Mouse (Mus musculus): ENCODE data around the gene Sp9. TPM values are rescaled to one million over a fixed set of nuclear protein-coding genes. Genes with fewer than 3 reads are reported as not detected.
A peak's percentile ranks its signal among the peaks of the same experiment; 100 is the strongest.

The Sp9 gene
- polyA plus RNA-seq, 1 experiment from 2014 or later = not detected

- WGBS = under 1% methylated on average over 107 of the region's 110 CpGs
Measured at GRCm38 (mm10) chr2:73273249-73274118, 1.8 kb downstream of the Sp9 start.

GRCm38 (mm10) chr2:73274119-73274920 is 2.6 kb downstream of the Sp9 start:
- peak; percentile 41 for DNase-seq (ENCODE audit: low spot score)
- H3K27ac ChIP-seq = no peak overlapping the region
- H3K27me3 ChIP-seq (ENCODE audit: insufficient read depth, low read length) = peaks cover 72% of the 10 kb centered on the region
- no peaks in the 10 kb centered on the region for H3K9me3 ChIP-seq (replicated peaks; ENCODE audit: low read length)
- ATAC-seq (replicated peaks; ENCODE audit: low FRiP score, low read depth) = no peak
- peak overlapping the region; percentile 35 for H3K4me3 ChIP-seq (replicated peaks; ENCODE audit: low read depth, low read length)
- no peak for TF ChIP-seq CTCF (IDR thresholded peaks at IDR 0.05; ENCODE audit: low read depth)
- H3K9ac ChIP-seq (ENCODE audit: low read depth, low read length) = no peak overlapping the region
- no peaks in the 10 kb centered on the region for H3K36me3 ChIP-seq (ENCODE audit: insufficient read depth, low read length)
- H3K4me2 ChIP-seq (ENCODE audit: low read length) = peak overlapping the region; percentile 61
- under 1% methylated on average over 87 of the region's 88 CpGs for WGBS
- H3K4me1 ChIP-seq (replicated peaks; ENCODE audit: insufficient read depth, low read length) = peaks cover 29% of the 10 kb centered on the region

More at GRCm38 (mm10) chr2:73273249-73274118, 1.8 kb downstream of the Sp9 start:
- H3K4me2 ChIP-seq (ENCODE audit: low read length) = peak overlapping the region; percentile 61
- no peak overlapping the region for H3K27ac ChIP-seq
- DNase-seq (ENCODE audit: low spot score) = peak; percentile 25
- H3K36me3 ChIP-seq (ENCODE audit: insufficient read depth, low read length) = no peaks in the 10 kb centered on the region
- ATAC-seq (replicated peaks; ENCODE audit: low FRiP score, low read depth) = peak; percentile 54; the same call in 1 of the 2 replicates
- peaks cover 25% of the 10 kb centered on the region for H3K4me1 ChIP-seq (replicated peaks; ENCODE audit: insufficient read depth, low read length)
- TF ChIP-seq CTCF (IDR thresholded peaks at IDR 0.05; ENCODE audit: low read depth) = no peak
- H3K27me3 ChIP-seq (ENCODE audit: insufficient read depth, low read length) = peaks cover 72% of the 10 kb centered on the region
- peak overlapping the region; percentile 35 for H3K4me3 ChIP-seq (replicated peaks; ENCODE audit: low read depth, low read length)
- no peaks in the 10 kb centered on the region for H3K9me3 ChIP-seq (replicated peaks; ENCODE audit: low read length)
- H3K9ac ChIP-seq (ENCODE audit: low read depth, low read length) = no peak overlapping the region

- ATAC-seq (replicated peaks; ENCODE audit: low FRiP score, low read depth) = no peak
- no peak for TF ChIP-seq CTCF (IDR thresholded peaks at IDR 0.05; ENCODE audit: low read depth)
- no peak overlapping the region for H3K9ac ChIP-seq (ENCODE audit: low read depth, low read length)
- 12% methylated on average over 8 of the region's 8 CpGs for WGBS
- peaks cover 30% of the 10 kb centered on the region for H3K4me1 ChIP-seq (replicated peaks; ENCODE audit: insufficient read depth, low read length)
- H3K4me2 ChIP-seq (ENCODE audit: low read length) = no peak overlapping the region
- peaks cover 63% of the 10 kb centered on the region for H3K27me3 ChIP-seq (ENCODE audit: insufficient read depth, low read length)
- no peaks in the 10 kb centered on the region for H3K36me3 ChIP-seq (ENCODE audit: insufficient read depth, low read length)
- peak; percentile 51 for DNase-seq (ENCODE audit: low spot score)
- no peaks in the 10 kb centered on the region for H3K9me3 ChIP-seq (replicated peaks; ENCODE audit: low read length)
- H3K27ac ChIP-seq = no peak overlapping the region
- H3K4me3 ChIP-seq (replicated peaks; ENCODE audit: low read depth, low read length) = no peak overlapping the region
Measured at GRCm38 (mm10) chr2:73275261-73276040, 3.7 kb downstream of the Sp9 start.

GRCm38 (mm10) chr2:73276141-73276571 is 4.4 kb downstream of the Sp9 start:
- ATAC-seq (replicated peaks; ENCODE audit: low FRiP score, low read depth) (no peak), DNase-seq (ENCODE audit: low spot score) (peak; percentile 45)
- Histone ChIP-seq H3K36me3 (ENCODE audit: insufficient read depth, low read length) (no peaks in the 10 kb centered on the region), H3K4me3 (replicated peaks; ENCODE audit: low read depth, low read length) (no peak overlapping the region), H3K9me3 (replicated peaks; ENCODE audit: low read length) (no peaks in the 10 kb centered on the region), H3K4me1 (replicated peaks; ENCODE audit: insufficient read depth, low read length) (peaks cover 32% of the 10 kb centered on the region), H3K4me2 (ENCODE audit: low read length) (no peak overlapping the region), H3K27ac (no peak overlapping the region), H3K9ac (ENCODE audit: low read depth, low read length) (no peak overlapping the region), H3K27me3 (ENCODE audit: insufficient read depth, low read length) (peaks cover 58% of the 10 kb centered on the region)
- no peak for TF ChIP-seq CTCF (IDR thresholded peaks at IDR 0.05; ENCODE audit: low read depth)
- WGBS = 1% methylated on average over 6 of the region's 6 CpGs

GRCm38 (mm10) chr2:73277021-73277708 is 5.4 kb downstream of the Sp9 start:
- peak overlapping the region; percentile 3; the same call in 1 of the 2 replicates for H3K4me3 ChIP-seq (replicated peaks; ENCODE audit: low read depth, low read length)
- H3K4me2 ChIP-seq (ENCODE audit: low read length) = no peak overlapping the region
- ATAC-seq (replicated peaks; ENCODE audit: low FRiP score, low read depth) = no peak
- no peak overlapping the region for H3K9ac ChIP-seq (ENCODE audit: low read depth, low read length)
- H3K27me3 ChIP-seq (ENCODE audit: insufficient read depth, low read length) = peaks cover 55% of the 10 kb centered on the region
- TF ChIP-seq CTCF (IDR thresholded peaks at IDR 0.05; ENCODE audit: low read depth) = no peak
- DNase-seq (ENCODE audit: low spot score) = no peak
- no peaks in the 10 kb centered on the region for H3K9me3 ChIP-seq (replicated peaks; ENCODE audit: low read length)
- 2% methylated on average over 38 of the region's 38 CpGs for WGBS
- no peak overlapping the region for H3K27ac ChIP-seq
- H3K36me3 ChIP-seq (ENCODE audit: insufficient read depth, low read length) = no peaks in the 10 kb centered on the region
- peaks cover 30% of the 10 kb centered on the region for H3K4me1 ChIP-seq (replicated peaks; ENCODE audit: insufficient read depth, low read length)

Measured in kidney, postnatal 0 days (tissue).